Mouse (Mus musculus) neural tube, embryonic 12.5 days (tissue): ENCODE data around the gene Camk2n1. TPM values are rescaled to one million over a fixed set of nuclear protein-coding genes. Genes with fewer than 3 reads are reported as not detected.
"Not testable (repeated sequence)": the region's sequence is repeated elsewhere in the genome, so short reads cannot be mapped to it uniquely, and the experiment has no call there.

Experiments used
- ATAC-seq: fragments of 200-750 bp; cut with Nextera tagmentation; 2 replicates; pipeline ENCODE4 v1.8.0; 2017; ENCODE audit warnings: low read depth, mild to moderate bottlenecking, moderate TSS enrichment, moderate library complexity; ENCODE audit not compliant: low FRiP score
- H3K27ac ChIP-seq: fragments of 300-500 bp; sonication (generic); 2 replicates; pipeline ENCODE4 v1.5.1; 2016
- H3K27me3 ChIP-seq: fragments of 300-500 bp; sonication (generic); replicated peaks from 2 replicates; pipeline ENCODE4 v1.6.1; 2016; ENCODE audit warnings: mild to moderate bottlenecking
- H3K36me3 ChIP-seq: fragments of 300-500 bp; sonication (generic); 2 replicates; pipeline ENCODE4 v1.6.1; 2016; ENCODE audit warnings: mild to moderate bottlenecking
- H3K4me1 ChIP-seq: fragments of 300-500 bp; sonication (generic); 2 replicates; pipeline ENCODE4 v1.6.1; 2016
- H3K4me2 ChIP-seq: fragments of 300-500 bp; sonication (generic); replicated peaks from 2 replicates; pipeline ENCODE4 v1.6.1; 2016; ENCODE audit warnings: mild to moderate bottlenecking
- H3K4me3 ChIP-seq: fragments of 300-500 bp; sonication (generic); 2 replicates; pipeline ENCODE4 v1.5.1; 2016
- H3K9ac ChIP-seq: fragments of 300-500 bp; sonication (generic); 2 replicates; pipeline ENCODE4 v1.6.1; 2016; ENCODE audit warnings: mild to moderate bottlenecking
- H3K9me3 ChIP-seq: fragments of 300-500 bp; sonication (generic); 2 replicates; pipeline ENCODE4 v1.6.1; 2016; ENCODE audit warnings: mild to moderate bottlenecking
- WGBS: fragments of 180-500 bp; shearing (Covaris S2); methylation state at CpG from one replicate; pipeline ENCODE4 v1.1.7; 2016; 5-methylcytosine and 5-hydroxymethylcytosine counted together
- polyA plus RNA-seq: library from polyadenylated mRNA; unstranded; fragments of >200 nt; fragmentation: Nextera tagmentation; extraction: Ambion mirVana; gene quantifications from 2 replicates; pipeline ENCODE4 v1.2.1, GENCODE M21; 2016

The Camk2n1 gene
- 9.2 and 11.7 TPM in 2 replicates for polyA plus RNA-seq

DNA sequence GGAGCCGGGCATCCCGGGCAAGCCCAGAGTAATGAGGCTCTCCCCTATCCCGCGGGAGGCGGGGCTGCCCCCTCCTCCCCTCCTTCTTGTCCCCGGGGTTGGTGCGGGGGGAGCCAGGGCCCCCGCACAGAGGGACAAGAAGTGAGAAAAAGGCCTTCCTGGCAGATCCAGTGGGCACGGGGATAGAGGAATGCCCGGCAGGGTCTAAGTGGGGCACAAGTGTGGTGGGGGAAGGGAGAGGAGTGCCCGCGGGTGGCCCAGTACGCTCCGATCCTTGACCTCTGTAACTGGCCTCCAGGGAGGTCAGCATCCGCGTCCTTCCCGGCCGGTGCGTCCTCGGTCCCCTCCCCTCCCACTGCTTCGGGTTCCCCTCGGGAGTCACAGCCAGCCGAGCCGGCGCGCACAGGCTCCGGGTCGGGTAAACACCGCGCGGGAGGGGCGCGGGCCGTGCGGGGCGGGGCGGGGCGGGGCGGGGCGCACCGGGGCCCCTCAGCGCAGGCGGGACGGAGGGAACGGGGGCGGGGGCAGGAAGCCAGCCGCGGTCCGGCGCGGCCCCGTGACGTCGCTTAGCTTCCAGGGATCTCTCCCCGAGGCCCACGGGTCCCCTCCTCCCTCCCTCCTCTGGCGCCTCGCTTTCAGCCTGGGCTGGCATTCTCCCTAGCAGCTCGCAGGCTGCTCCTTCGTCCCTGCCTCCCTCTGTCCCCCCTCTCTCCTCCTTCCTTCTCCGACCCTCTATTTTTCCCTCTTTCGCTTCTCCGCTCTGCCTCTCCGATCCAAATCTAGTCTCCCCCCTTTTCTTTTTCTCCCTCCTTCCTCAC lies at the start of gene Camk2n1:
Gene Camk2n1 (plus strand): TSS at position 562 of the 818 bp plus-strand sequence.
- peaks cover 48% of the 10 kb centered on the region for H3K4me1 ChIP-seq
- peaks cover 5% of the 10 kb centered on the region; the same call in 1 of the 2 replicates for H3K36me3 ChIP-seq
- peaks cover 8% of the 10 kb centered on the region for H3K27me3 ChIP-seq
- peak; percentile 82 for ATAC-seq
- H3K27ac ChIP-seq: peak within 1 kb of the TSS; percentile 95
- H3K4me3 ChIP-seq: peak within 1 kb of the TSS; percentile 99
- no peaks in the 10 kb centered on the region for H3K9me3 ChIP-seq
- H3K9ac ChIP-seq: peak within 1 kb of the TSS; percentile 98
- WGBS: under 1% methylated on average over 62 of the region's 64 CpGs
- peak within 1 kb of the TSS; percentile 81 for H3K4me2 ChIP-seq

DNA sequence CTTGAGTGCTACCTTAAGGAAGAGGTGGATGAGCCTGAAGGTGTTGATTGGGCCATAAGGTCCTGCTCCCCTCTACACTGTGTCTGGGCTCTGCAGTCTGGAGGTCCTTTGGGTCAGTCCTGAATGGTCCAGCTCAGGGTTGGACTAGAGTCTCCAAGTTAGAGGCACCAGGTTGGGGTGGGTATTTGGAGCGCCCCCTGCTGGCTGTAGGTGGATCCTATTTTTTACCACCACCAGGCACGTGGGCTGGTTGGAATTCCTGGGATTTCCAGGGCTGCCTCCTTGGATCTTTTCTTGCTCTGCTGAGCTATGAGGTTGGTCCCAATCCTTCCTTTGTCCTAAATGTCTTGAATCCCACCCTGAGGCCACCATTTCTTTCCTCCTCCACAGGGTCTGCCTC lies 49.3 kb upstream of the Camk2n1 start:
- no peaks in the 10 kb centered on the region for H3K9me3 ChIP-seq
- no peaks in the 10 kb centered on the region for H3K36me3 ChIP-seq
- H3K4me3 ChIP-seq: no peak overlapping the region
- no peaks in the 10 kb centered on the region for H3K4me1 ChIP-seq
- no peak overlapping the region for H3K27ac ChIP-seq
- no peaks in the 10 kb centered on the region; the same call in 1 of the 2 replicates for H3K27me3 ChIP-seq
- H3K4me2 ChIP-seq: no peak overlapping the region
- H3K9ac ChIP-seq: no peak overlapping the region
- WGBS: 4% methylated on average over 2 of the region's 2 CpGs
- no peak for ATAC-seq

DNA sequence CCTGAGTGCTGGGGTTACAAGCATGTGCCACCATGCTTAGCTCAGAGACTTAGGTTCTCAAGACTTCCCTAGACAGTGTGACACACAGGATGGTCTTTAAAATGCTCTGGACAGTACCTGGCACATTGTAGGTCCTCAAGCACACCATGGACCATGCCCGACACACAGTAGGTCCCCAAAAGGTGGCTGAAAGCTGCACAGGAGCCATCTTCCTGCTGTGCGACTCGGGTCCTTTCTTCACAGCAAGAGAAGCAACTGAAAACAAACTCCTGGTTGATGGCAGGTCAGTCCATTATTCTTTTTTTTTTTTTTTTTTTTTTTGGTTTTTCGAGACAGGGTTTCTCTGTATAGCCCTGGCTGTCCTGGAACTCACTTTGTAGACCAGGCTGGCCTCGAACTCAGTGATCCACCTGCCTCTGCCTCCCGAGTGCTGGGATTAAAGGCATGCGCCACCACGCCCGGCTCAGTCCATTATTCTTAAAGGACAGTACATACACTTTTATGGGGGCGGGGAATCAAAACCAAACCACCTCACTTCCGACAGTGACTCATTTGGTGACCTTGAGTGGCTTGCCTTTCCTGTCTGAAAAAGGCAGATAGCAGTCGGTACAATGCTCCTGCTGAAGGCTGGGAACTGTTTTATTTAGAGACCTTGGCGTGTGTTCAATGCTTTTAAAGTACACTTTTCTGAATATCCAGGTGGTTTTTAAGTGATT lies 46.5 kb upstream of the Camk2n1 start:
- Histone ChIP-seq H3K36me3 (no peaks in the 10 kb centered on the region), H3K9me3 (no peaks in the 10 kb centered on the region), H3K4me1 (no peaks in the 10 kb centered on the region), H3K27me3 (peaks cover 8% of the 10 kb centered on the region), H3K4me2 (no peak overlapping the region), H3K9ac (no peak overlapping the region), H3K27ac (no peak overlapping the region), H3K4me3 (no peak overlapping the region)
- ATAC-seq: no peak
- 88% methylated on average over 12 of the region's 13 CpGs for WGBS

DNA sequence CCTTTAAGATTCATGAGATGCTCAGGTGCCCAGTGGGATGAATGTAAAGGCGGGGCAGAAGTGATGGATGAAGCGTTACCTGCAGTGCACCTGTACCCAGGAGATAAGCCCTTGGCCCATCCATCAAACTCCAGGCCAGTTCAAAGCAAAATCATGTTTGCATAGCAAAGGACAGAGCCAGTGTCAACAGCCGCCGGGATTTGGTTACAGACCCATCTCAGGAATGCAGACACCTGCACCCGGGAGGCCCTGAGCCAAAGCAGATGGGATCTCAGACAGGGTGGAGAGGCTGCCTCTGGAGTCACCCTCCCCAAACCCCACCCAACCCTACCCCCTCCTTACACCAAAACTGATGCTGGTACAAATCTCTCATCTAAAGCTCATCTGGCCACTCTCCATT lies 43.1 kb upstream of the Camk2n1 start:
- Histone ChIP-seq H3K27ac (no peak overlapping the region), H3K27me3 (peaks cover 19% of the 10 kb centered on the region), H3K9ac (no peak overlapping the region), H3K9me3 (no peaks in the 10 kb centered on the region), H3K4me3 (no peak overlapping the region), H3K4me1 (peaks cover 4% of the 10 kb centered on the region; the same call in 1 of the 2 replicates), H3K4me2 (no peak overlapping the region), H3K36me3 (no peaks in the 10 kb centered on the region)
- WGBS: 12% methylated on average over 5 of the region's 5 CpGs
- no peak for ATAC-seq

DNA sequence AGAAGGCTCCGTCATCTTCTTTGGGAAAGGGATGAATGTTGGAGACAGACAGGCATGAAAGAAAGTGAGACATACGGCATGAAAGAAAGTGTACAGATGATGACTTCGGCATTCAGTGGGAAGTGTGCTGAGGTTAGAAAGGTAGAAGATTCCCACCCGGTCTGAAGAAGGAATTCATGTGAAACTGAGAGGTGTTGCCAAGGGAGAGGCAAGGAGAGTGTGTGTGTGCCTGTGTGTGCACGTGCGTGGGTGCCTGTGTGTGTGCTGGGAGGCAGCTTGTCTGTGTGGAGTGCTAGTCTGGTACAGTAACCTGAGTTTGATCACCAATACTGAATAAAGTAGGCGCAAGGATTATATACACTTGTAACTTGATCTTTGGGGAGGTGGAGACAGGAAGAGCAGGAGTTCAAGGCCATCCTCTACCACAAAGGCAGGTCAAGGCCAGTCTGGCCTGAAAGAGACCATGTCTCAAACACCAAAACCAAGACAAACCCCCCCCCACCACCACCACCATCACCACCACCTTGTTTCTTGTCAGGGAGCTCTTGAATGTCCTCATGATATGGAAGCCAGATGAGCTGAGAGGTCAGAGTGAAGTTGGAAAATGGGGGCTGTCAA lies 42.5 kb upstream of the Camk2n1 start:
- H3K4me2 ChIP-seq: no peak overlapping the region
- H3K27me3 ChIP-seq: peaks cover 20% of the 10 kb centered on the region
- 55% methylated on average over 7 of the region's 7 CpGs for WGBS
- no peak overlapping the region for H3K27ac ChIP-seq
- no peaks in the 10 kb centered on the region for H3K36me3 ChIP-seq
- H3K9ac ChIP-seq: no peak overlapping the region
- H3K9me3 ChIP-seq: no peaks in the 10 kb centered on the region
- H3K4me1 ChIP-seq: peaks cover 4% of the 10 kb centered on the region; the same call in 1 of the 2 replicates
- ATAC-seq: no peak
- H3K4me3 ChIP-seq: no peak overlapping the region

DNA sequence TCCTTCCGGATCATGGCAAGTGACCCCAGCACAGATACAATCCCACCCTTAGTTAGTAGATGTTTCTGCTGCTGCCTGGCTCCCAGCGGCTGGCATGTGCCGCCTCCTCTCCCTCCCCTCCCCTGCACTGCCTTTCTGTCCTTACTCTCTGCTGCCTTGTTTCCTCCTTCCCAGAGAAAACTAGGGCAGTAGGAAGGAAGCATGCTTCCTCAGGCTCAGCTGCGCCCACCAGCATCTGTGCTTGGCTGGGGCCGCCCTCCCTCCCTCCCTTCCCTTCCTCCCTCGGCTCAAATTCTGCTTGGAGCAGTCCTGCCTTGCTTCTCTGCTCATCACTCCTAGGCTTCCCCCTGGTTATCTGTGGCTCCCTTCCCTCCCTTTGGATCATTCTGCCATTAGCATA lies 39.4 kb upstream of the Camk2n1 start:
- peaks cover 20% of the 10 kb centered on the region for H3K27me3 ChIP-seq
- H3K4me1 ChIP-seq: peaks cover 4% of the 10 kb centered on the region; the same call in 1 of the 2 replicates
- 30% methylated on average over 5 of the region's 6 CpGs for WGBS
- no peak overlapping the region for H3K27ac ChIP-seq
- no peak overlapping the region for H3K4me2 ChIP-seq
- no peak overlapping the region for H3K4me3 ChIP-seq
- H3K9ac ChIP-seq: no peak overlapping the region
- H3K36me3 ChIP-seq: no peaks in the 10 kb centered on the region
- no peaks in the 10 kb centered on the region for H3K9me3 ChIP-seq
- ATAC-seq: no peak

DNA sequence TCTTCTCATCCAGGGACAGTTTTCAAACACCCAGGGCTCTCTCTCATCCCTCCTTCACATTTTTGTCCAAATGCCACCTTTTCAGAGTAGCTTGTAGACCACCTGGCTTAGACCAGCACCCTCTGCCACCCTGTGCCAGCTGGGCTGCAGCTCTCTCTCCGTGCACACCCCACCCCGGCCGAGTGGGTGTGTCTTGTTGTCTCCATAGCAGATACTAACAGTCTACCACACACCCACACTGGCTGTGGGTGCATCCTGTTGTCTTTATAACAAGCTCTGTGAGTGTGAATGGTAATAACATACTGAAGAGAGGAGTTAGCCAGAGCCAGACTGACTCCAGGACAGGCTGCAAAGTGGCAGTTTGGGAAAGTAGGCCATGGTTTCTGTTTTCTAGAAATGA lies 38.1 kb upstream of the Camk2n1 start:
- H3K9me3 ChIP-seq: no peaks in the 10 kb centered on the region
- no peak for ATAC-seq
- H3K27ac ChIP-seq: no peak overlapping the region
- H3K4me1 ChIP-seq: peaks cover 4% of the 10 kb centered on the region; the same call in 1 of the 2 replicates
- WGBS: 78% methylated on average over 3 of the region's 3 CpGs
- H3K4me2 ChIP-seq: no peak overlapping the region
- H3K27me3 ChIP-seq: peaks cover 18% of the 10 kb centered on the region
- no peak overlapping the region for H3K4me3 ChIP-seq
- no peaks in the 10 kb centered on the region for H3K36me3 ChIP-seq
- H3K9ac ChIP-seq: no peak overlapping the region

DNA sequence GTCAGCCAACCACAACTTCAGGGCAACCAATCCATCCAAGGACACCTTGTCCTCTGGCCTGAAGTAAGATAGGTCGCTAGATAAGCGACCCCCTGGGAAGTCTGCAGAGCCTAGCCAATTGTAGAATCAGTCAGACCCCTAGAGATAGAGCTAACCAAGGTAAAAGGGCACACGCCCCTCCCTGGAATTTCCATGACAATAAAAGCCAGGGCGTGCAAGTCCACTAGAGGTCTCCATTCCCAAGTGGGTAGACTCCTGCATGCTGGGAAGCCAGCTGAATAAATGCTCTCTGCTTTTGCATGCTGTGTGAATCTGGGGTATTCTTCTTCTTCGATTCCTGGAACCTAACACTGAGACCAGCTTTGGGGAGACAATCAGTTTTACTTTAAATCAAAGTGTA lies 37.7 kb upstream of the Camk2n1 start:
- Histone ChIP-seq H3K27ac (no peak overlapping the region), H3K4me2 (no peak overlapping the region), H3K4me1 (peaks cover 4% of the 10 kb centered on the region; the same call in 1 of the 2 replicates), H3K9ac (no peak overlapping the region), H3K36me3 (no peaks in the 10 kb centered on the region), H3K27me3 (peaks cover 14% of the 10 kb centered on the region), H3K4me3 (no peak overlapping the region), H3K9me3 (no peaks in the 10 kb centered on the region)
- ATAC-seq: no peak
- 58% methylated on average over 5 of the region's 5 CpGs for WGBS

DNA sequence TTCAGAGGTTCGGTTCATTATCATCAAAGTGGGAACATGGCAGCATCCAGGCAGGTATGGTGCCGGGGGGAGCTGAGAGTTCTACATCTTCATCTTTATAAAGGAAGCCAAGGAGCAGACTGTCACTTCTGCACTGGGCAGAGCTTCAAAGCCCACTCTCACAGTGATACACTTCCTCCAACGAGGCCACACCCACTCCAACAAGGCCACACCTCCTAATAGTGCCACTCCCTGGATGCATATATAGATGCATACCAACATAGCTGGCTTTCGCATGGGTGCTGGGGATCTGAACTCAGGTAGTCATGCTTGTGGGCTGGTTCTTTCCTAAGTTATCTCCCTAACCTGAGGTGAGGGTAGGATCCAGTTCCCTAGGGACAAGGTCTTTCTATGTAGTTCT lies 36.2 kb upstream of the Camk2n1 start:
- 84% methylated on average over 4 of the region's 4 CpGs for WGBS
- H3K27me3 ChIP-seq: peaks cover 12% of the 10 kb centered on the region
- no peak overlapping the region for H3K9ac ChIP-seq
- no peak for ATAC-seq
- H3K4me3 ChIP-seq: no peak overlapping the region
- H3K9me3 ChIP-seq: no peaks in the 10 kb centered on the region
- no peak overlapping the region for H3K4me2 ChIP-seq
- H3K27ac ChIP-seq: no peak overlapping the region
- H3K4me1 ChIP-seq: peaks cover 4% of the 10 kb centered on the region; the same call in 1 of the 2 replicates
- no peaks in the 10 kb centered on the region for H3K36me3 ChIP-seq

DNA sequence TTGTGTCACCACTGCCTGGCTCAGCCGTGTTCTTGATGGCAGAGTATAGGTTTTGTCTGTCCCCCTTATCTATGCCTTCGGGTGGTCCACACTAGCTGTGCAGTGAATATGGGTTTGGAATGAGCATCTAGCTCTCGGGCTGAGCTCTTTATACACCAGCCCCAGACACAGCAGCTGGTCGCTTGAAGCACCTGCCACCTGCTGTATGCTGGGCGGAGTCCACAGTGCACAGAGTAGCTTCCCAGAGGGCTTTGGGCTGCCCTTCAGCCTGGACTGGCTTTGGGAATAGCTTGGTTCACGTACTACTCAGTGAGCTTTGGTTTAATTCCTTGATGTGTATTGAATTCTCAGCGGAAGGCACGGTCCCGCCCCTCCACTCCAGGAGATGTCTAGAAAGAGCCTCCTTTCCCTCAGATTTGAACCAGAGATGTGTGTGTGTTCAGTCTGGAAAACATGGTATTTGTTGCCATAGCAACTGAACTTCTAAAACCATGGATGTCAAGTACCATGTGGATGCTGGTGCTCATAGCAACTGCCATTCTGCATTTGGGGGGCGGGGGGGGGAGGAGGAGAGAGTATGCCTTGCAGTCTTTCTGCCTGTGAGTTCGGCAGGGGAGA lies 35.7 kb upstream of the Camk2n1 start:
- no peak overlapping the region for H3K27ac ChIP-seq
- 59% methylated on average over 11 of the region's 11 CpGs for WGBS
- ATAC-seq: no peak

DNA sequence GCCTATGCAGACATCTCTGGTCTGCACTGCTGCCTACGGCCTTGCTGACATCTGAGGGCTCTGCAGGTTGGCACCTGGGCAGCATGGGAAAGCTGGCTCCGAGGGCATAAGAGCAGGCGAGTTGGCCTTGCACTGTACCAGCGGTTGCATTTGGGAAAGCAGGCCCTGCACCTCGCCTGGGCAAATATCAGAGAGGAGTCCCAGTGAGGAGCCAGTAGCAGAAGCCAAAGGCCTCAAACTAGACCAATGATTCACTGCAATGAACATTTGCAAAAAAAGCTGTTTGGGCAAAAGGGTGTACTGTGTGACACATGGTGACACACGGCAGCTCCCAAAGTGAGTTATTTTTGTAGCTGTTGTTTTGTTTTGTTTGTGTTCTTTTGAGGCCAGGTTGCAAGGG lies 29.1 kb upstream of the Camk2n1 start:
- no peaks in the 10 kb centered on the region for H3K27me3 ChIP-seq
- ATAC-seq: no peak
- H3K9ac ChIP-seq: no peak overlapping the region
- no peaks in the 10 kb centered on the region for H3K36me3 ChIP-seq
- H3K4me2 ChIP-seq: no peak overlapping the region
- no peaks in the 10 kb centered on the region for H3K9me3 ChIP-seq
- WGBS: 82% methylated on average over 6 of the region's 6 CpGs
- H3K4me1 ChIP-seq: no peaks in the 10 kb centered on the region
- no peak overlapping the region for H3K27ac ChIP-seq
- H3K4me3 ChIP-seq: no peak overlapping the region

More for the DNA sequence above, 35.7 kb upstream of the Camk2n1 start:
- Histone ChIP-seq H3K4me1 (peaks cover 4% of the 10 kb centered on the region; the same call in 1 of the 2 replicates), H3K36me3 (no peaks in the 10 kb centered on the region), H3K9me3 (no peaks in the 10 kb centered on the region), H3K9ac (no peak overlapping the region), H3K4me2 (no peak overlapping the region), H3K27me3 (peaks cover 12% of the 10 kb centered on the region), H3K4me3 (no peak overlapping the region)

DNA sequence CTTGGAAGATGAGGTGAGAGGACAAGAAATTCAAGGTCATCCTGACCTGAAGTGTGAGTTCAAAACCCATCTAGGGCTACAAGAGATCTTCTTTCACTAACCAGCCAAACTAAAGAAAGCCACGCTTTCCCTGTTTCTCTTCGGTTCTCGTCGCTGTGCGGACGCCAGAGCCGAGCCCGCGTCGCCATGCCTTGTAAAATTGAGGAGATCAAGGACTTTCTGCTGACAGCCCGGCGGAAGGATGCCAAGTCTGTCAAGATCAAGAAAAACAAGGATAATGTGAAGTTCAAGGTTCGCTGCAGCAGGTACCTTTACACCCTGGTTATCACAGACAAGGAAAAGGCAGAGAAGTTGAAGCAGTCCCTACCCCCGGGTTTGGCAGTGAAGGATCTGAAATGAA lies 28.5 kb upstream of the Camk2n1 start:
- H3K27ac ChIP-seq, ATAC-seq, H3K9me3 ChIP-seq, H3K9ac ChIP-seq, H3K4me1 ChIP-seq, H3K4me3 ChIP-seq, H3K4me2 ChIP-seq, H3K27me3 ChIP-seq, H3K36me3 ChIP-seq: not testable (repeated sequence)
- 91% methylated on average over 14 of the region's 14 CpGs for WGBS
